Mouse (Mus musculus) ovary, postnatal 36 days (tissue): ENCODE measurements around the gene Camta2.

Experiments used
- DNase-seq: peaks from one replicate; pipeline ENCODE4 v3.0.0; 2022; ENCODE audit warnings: low spot score, mixed read lengths

Gene Camta2

GRCm38 (mm10) chr11:70664741-70665140 lies 23.2 kb downstream of the Camta2 start:
- DNase-seq, result no peak

DNA sequence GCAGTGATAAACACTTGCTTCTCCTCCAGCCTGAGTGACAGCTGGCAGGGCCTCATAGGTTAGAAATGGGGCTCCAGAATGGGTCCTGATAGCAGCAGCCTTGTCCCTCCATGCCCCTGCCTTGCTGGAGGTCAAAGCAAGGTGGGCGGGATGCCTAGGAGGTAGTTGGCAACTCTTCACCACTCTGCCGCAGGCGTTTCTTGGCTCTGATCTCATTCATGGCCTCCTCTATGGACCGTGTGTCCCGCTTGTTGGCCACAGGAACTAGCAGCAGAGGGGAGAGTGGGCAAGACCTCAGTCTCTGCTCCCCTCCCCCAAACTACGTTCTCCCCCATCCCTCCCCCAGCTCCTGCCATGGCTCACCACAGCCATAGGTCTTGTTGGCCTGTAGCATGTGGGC lies 23.9 kb downstream of the Camta2 start:
- no peak for DNase-seq

- no peak for DNase-seq
Measured at GRCm38 (mm10) chr11:70663101-70663500, 24.8 kb downstream of the Camta2 start.

- DNase-seq, result no peak
Measured at GRCm38 (mm10) chr11:70660571-70660970, 27.3 kb downstream of the Camta2 start.

- DNase-seq, result no peak
Measured at GRCm38 (mm10) chr11:70658942-70659341, 29.0 kb downstream of the Camta2 start.

- DNase-seq, result no peak
Measured at GRCm38 (mm10) chr11:70658521-70658920, 29.4 kb downstream of the Camta2 start.

GRCm38 (mm10) chr11:70657991-70658390 lies 29.9 kb downstream of the Camta2 start:
- DNase-seq, result no peak

DNA sequence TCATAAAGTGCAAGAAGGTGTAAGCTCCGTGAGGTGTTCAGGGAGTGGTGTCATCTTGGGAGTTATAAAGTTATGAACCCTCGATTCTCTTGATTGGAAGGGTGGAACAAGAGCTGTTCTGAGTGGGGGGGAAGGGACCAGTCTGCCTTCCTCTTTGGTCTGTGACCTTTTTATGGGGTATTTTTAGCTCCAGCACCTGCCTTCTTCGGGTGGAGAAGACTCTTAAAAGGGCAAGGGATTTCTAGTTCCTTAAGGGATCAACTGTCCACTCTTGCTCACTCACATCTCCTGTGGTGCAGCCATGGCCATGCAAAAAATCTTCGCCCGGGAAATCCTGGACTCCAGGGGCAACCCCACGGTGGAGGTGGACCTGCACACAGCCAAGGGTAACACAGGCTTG lies 30.3 kb downstream of the Camta2 start:
- DNase-seq, result no peak

DNA sequence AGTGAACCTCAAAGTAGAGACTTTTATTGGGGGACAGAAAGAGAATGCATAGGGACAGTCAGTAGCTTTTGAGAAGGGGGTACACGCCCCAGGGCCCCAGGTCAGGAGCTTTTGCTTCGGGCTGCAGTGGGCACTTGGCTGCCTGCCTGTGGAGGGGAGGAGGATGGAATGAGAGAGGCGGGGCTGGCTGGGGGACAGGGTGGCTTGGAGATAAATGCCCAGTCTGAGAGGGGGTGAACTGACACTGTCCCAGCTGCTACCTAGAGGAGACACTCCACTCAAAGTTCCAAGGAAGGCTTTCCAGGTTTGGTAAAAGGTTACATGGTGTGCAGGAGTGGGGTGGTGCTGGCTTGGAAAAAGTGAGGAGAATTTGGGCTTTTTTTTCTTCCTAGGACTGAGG lies 30.9 kb downstream of the Camta2 start, which contains the start of gene Eno3:
Gene Eno3 (plus strand): TSS at position 239 of the 400 bp plus-strand sequence.
- DNase-seq, result no peak

DNA sequence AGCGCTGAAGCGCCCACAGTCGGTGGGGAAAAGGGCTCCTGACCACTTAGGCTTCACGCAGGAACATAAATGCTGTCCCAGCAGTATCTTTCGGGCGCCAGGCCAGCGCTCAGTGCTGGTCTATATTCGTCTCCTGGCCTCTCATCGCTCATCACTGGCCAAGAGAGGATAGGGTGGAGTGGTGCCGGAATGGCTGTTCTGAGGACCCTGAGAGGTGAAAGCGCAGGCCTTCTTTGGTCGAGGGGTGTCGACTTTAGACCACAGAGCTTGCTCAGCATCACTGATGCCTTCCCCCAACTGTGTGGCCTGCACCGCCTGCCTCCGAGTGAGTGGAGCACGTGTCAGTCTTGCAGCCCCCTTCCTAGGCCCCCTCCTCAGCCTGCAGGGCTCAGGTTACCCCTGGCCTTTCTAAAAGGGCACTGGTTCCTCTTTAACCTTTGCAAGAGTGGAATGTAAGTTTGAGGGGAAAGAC lies 31.4 kb downstream of the Camta2 start:
- DNase-seq, result peak; percentile 54

DNA sequence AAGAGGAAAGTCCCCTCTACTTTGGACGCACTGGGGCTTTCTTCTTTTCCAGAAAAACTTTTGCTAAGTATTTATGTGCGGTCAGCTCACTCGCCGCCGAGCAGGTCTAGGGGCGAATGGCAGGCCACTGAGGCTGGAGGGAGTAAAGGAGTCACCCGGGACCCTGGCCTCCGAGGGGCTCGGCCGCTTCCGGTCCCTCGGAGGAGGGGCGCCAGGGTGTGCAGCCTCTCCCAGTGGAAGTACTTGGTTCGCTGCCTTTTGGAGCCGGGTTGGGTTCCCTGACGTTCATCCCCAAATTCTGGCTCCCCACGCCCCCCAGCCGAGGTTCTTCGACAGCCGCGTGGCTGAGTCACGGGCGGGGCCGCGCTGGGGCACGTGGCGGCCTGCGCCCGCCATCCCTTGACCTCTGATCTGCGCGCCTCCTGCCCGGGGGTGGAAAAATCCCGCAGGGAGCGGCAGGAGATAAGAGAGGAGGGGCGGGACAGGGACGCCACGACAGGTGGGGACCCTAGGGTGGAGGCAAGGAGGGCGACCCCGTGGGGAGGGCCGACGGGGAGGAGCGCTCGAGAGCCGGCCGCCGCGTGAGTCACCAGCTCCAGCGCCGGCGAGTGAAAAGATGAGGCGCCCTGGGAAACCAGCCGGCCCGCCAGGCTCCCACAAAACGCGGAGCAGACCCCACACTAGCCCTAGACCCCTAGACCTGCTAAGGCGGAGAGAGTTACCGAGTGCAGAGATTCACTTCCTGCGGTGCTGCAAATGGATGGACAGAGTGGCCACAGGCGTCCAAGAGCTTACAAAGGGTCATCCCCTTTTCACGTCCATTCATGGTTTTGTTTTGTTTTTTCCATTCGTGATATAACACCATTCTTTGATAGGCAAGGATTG lies 32.1 kb downstream of the Camta2 start:
- peak; percentile 69 for DNase-seq

DNA sequence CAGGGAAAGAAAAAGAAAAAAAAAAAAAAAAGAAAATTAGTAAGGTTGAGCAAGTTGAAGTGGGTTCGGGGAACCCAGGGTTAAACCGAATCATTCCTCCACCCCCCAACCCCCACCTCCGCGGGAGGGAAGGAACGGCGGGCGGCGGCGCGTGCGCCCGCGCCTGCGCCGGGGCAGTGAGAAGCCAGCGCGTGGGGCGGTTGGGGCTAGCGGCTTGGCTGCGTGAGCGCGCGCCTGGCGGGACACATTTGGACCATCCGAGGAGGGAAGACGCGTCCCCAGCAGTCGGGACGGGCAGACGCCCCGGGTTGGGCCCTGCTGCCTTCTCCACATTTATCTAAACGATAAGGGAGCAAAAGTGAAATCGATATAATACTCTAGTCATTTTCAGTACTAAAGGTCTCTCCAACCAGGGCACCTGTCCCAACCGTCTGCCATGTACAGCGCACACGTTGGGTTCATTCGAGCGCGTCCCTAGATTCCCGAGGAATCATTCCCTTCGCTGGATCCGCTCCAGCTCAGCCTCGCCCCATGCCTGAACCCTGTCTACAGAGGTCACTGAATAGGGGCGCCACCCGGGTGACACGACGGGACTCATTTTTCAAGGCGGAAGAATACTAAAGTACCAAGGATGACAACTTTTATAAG lies 32.9 kb downstream of the Camta2 start:
- peak; percentile 85 for DNase-seq

- DNase-seq, result peak; percentile 78
Measured at GRCm38 (mm10) chr11:70654198-70654922, 33.5 kb downstream of the Camta2 start, which contains the start of gene Pfn1. TSS of gene Pfn1 (minus strand) at chr11:70654644.

DNA sequence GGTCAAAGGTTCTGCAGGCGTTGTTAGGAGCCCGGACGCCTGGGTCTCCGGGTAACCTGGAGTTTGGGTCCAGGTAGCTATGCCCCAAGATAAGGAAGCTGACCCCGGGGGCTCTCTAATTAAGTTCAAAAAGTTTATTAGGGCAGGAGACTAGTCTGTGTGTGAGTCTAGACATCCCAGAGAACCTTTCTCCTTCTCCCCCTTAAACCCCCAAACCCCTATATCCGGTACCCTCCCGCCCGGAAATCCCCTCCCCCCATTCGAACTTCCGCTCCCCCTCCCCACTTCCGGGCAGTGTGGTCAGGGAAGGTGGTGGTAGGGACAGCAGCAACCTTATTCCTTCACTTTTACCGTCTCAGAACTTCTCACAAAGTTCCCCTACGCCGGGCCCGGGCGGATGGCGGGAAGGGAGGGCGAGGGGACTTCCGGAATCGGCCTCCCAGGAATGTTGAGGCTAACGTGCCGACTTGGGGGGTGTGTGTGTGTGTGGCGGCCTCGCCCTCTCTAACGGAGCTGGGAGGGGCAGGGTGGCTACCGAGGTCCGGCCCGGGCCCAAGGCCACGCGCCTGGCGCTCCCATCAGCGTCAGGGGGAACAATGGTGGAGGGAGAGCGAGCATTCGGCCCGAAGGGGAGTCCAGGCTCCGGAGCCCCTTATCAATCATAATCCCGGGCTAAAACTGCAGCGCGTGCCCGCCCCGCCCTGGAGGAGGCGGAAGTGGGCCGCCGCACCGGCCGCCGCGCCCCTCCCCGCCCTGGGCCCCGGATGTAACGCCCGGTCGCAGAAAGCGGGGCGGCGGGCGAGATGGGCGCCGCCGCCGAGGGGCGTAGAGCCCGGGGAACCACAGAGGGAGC lies 34.3 kb downstream of the Camta2 start:
- DNase-seq, result peak; percentile 73

GRCm38 (mm10) chr11:70652884-70653344 lies 35.0 kb downstream of the Camta2 start:
- DNase-seq, result no peak

DNA sequence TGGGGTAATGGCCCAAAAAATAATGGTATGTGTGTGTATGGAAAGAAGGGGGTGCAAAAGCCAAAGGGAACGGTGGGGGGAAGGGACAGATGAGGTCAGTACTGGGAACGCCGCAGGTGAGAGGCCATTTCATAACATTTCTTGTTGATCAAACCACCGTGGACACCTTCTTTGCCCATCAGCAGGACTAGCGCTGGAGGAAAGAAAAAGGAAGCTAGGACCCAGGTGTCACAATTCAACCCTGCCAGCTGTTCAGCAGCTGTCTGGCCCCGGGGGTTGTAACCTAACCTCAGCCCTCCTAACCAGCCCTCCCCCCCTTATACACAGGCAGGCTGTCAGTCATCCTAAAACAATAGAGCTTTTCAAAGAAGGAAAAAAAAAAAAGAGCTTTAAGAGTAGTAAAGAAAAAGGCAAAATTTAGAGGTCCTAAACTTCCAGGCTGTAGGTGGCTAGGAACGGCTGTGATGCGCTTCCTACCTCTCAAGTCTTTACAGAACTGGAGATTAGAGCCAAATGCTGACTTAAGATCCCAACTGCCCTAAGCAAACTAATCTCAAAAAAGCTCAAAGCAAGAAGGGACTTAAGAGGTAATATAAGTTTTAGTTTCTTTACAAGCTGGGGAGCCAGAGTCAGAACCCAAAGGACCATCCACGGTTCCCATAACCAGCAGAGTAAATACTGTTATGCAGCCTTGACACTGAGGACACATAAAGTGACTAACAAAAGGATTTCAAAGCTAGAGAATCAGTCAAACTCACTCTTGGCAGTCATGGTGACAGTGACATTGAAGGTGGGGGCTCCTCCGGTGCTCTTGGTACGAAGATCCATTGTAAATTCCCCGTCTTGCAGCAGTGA lies 35.6 kb downstream of the Camta2 start:
- no peak for DNase-seq

DNA sequence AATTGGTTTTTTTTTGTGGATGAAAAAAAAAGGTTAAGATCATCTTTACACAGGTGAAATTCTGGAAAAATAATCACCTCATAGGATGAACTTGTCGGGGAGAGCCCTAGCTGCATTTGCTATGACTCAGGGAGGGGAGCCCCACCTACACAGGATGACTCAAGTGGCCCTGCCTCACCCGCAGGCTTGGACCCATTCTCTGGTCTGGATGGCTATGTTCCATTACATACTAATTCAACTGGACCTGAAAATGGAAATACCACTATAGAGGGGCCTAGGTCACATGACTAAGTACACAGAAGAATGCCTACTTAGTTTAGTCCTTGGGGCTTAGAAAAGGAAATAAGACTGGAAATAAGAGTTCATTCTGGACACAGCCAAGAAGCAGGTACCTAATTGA lies 36.5 kb downstream of the Camta2 start:
- DNase-seq, result no peak

GRCm38 (mm10) chr11:70650322-70651175 lies 37.4 kb downstream of the Camta2 start:
- no peak for DNase-seq

DNA sequence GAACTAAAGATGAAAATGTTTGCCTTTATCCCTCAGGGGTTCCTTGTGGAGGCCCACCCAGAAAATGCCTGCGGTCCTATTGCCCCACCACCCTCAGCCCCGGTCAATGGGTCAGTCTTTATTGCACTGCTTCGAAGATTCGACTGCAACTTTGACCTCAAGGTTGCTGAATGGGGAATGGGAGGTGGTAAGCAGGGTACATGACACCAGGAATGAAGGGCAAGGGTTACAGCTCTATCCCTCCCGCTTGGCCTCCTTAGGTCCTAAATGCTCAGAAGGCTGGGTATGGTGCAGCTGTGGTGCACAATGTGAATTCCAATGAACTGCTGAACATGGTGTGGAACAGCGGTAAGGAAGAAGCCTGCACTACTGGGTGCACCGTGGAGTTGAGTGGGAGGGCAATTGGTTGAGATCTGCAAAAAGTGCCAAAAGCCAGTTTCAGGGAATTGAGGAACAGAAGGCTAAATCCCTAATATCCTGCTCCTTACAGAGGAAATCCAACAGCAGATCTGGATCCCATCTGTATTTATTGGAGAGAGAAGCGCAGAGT lies 38.6 kb downstream of the Camta2 start:
- no peak for DNase-seq
